Mouse (Mus musculus) liver, adult 2 months (tissue): Measurements from ENCODE around the gene Ccdc153.

Experiments
- CTCF ChIP-seq: fragments of 200-500 bp; IDR thresholded peaks from 2 replicates; pipeline ENCODE4 v1.5.1; 2011; ENCODE audit warnings: low read depth, low read length, control low read depth
- POLR2A ChIP-seq: fragments of 200-500 bp; IDR thresholded peaks from 2 replicates; pipeline ENCODE4 v1.6.1; 2011; ENCODE audit warnings: low read length, control low read depth; ENCODE audit not compliant: insufficient read depth; ENCODE audit errors: extremely low read depth

DNA sequence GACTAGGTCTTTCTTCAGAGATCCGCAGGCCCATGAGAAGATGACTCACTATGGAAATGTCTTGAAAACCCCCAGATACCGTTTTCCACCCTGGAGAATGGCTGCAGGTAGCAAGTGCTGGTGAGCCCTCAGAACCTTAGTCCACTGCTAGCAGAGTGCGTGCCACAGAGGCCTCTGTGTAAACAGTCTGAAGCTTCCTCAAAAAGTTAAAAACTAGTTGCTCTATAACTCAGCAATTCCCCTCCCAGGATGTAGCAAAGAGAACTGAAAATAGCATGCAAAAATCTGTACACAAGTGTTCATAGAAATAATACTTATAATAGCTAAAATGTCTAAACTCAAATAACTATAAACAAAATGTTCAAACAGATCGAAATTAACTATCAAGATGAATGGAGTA, 44.1 kb upstream of the Ccdc153 start:
- no peak for TF ChIP-seq CTCF
- no peak for TF ChIP-seq POLR2A
